Mouse (Mus musculus) brain, adult 2 months (tissue): ENCODE data around the gene Txndc2.
"Not testable (repeated sequence)": the region's sequence is repeated elsewhere in the genome, so short reads cannot be mapped to it uniquely, and the experiment has no call there.

Experiments used
- DNase-seq: peaks from one replicate; pipeline ENCODE4 v3.0.0; 2011; ENCODE audit warnings: low read depth, low spot score

Txndc2 gene

DNA sequence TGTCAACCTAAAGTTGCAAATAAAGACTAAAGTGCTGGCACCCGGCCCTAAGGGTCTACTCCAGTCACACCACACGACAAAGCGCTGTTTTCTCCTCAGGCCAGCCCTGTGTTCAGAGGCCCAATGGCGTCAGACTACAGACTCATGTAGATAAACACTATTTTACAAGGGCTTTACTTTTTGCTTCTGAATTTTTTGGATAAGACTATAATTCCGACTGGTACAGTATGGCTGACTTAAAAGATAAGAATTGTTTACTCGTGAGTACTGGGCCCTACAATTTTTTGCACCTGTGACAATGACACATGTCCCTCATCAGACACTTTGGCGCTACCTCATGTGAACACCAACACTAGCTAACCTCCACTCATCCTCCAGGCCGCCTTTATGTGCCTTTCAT lies 14.1 kb upstream of the Txndc2 start:
- no peak for DNase-seq

DNA sequence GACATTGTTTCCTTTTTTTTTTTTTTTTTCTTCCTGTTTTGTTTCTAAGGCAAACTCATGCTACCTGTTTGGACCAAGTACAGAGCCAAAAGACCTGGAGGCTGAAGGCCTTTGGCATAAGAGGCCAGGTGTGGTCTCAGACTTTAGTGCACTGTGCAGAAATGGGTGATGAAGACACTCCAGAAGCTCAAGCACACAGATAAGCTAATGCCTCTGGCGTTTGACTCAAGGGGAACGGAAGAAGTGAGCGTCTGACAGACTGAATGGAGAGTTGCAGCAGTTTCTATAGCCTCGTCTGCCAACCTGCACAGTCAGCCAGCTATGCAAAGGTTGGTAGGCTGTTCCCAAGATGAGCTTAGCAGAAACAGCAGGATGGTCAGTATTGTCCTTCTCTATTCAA lies 13.6 kb upstream of the Txndc2 start:
- DNase-seq = no peak

DNA sequence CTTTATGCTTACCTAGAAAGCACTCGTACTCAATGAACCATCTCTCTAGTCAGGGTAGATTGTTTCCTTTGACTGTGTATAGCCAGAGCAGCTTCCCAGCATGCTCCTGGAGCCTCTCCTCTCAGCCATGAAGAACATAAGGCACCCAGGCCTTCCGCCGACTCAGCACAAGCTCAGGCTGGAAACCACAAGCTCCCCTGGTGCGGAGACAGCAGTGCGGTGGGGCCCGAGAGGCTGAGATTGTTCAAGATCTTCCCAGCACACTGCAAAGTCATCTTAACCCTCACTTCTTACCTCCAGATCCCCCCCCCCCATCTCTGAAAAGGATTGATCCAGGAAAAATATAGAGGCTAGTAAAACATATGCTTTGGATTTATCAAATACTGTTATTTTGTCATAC lies 8.6 kb upstream of the Txndc2 start:
- no peak for DNase-seq

DNA sequence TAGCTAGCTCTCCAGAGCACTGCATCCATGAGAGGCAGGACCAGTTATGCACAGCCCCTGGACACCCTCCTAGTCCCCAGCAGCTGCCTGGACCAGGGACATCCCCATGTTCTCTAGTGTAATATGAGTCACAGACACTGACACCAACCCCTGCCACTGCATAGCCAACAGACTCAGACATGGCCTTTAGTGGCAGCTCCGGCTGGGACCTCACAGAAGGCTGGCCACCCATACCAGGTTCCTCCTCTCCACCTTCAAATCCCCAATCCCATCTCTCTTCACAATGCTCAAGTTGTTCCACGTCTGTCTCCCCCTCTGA lies 7.2 kb upstream of the Txndc2 start:
- no peak for DNase-seq

DNA sequence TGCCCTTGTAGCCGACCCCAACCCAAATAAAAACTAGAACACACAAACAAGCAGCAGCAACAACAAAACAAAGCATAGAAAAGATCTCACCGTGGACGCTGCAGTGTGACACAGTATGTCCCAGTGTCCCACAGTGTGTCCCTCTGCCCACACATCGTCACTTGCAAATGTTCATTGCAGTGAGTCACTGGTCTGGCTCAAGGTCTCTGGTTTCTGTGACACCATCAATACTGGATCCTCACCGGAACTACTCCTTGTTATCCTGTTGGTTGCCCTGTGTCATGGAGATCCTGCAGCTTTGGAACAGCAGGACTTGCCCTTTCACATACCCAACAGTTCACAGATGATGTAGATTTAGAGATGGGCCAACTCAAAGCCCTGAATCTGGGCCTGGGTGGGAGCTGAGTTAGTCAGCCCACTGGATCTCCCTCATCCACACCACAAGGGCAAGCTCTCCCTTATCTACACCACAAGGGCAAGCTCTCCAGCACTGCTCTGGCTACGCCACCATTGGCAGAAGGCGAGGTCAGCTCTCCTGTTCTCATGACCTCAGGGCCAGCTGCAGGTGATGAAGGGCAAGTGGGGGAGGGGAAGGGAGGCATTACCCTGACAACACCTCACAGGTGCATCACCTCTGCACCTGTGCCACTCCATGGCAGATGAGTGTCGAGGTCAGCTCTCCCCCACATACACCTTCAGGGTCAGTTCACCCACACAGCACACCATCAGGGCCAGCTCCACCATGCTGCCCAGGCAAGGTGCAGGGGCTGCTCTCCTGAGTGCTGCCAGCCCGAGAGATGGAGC lies 6.6 kb upstream of the Txndc2 start:
- no peak for DNase-seq

DNA sequence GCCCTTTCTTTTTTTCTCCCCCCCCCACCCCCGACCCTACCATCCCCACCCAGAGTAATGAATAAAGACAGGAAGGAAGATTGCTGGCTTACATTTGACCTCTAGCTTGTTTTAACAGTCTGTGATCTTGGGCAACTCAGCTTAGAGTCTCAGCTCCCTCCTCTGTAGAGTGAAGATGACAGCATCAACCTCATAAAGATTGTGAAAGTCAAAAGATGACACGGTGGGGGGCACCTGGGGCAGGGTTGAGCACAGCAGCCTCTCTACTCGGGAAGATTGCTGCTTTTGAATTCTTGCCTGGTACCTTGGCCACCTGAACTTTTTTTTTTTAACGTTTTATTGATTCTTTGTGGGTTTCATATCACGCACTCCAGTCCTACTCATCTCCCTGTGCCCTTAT lies 6.0 kb upstream of the Txndc2 start:
- DNase-seq = no peak

DNA sequence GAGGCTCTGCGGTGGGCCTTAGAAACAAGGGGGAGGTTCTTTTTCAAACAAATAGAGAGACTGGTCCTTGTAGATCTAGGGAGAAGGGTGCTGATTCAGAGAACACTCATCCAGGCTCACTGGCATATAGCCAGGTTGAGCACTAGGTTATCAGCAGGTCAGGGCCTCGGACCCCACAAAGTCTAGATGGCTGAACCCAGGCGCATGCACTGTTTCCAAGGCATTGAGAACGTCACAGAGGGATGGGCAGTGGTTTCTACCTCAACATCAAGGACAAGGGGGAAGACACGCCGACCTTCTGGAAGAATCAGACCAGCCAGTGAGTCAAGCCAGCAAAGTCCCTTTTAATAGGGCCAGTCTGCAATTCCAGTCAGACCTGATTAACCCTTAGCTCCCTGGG lies 5.3 kb upstream of the Txndc2 start:
- no peak for DNase-seq

DNA sequence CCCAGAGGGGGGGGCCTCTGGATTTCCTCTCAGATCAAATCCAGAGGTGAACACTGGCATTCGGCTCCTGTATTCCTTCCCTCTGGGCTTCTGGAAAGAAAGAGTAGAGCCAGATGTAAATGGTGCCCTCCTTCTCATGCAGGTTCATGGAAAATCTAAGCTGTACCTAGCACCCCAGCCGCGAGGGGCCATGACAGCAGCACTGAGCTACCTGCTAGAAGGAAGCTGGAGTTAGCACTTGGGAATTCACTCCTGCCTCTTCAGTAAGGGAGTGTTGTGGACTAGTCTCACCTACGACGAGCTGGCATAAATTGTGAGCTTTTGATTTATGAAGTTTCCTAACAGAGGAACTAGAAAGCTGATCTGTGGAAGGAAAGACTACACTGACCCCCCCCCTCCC lies 1.6 kb upstream of the Txndc2 start:
- DNase-seq = peak; percentile 16

DNA sequence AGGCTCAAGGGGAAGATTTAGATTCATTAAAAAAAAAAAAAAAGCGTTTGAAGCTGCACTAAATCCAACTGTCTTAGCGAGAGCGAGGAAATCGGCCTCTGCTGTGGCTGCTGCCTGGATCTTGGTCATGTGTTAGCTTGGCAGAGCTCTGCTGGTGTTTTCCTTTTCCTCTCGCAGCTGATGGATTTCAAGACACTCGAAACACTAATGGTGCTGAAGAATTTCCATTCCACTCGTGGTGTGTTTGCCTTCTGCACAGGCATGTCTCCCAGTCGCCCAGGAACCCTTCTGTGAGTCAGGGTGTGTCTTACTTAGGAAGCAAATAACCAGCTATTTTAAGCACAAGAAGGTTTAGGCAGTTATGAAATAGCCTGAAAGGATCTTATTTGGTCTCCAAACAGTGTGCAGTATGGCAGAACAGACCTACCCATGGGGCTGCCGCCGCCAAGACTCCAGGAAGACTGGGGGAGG lies 1.1 kb upstream of the Txndc2 start:
- DNase-seq = peak; percentile 92

DNA sequence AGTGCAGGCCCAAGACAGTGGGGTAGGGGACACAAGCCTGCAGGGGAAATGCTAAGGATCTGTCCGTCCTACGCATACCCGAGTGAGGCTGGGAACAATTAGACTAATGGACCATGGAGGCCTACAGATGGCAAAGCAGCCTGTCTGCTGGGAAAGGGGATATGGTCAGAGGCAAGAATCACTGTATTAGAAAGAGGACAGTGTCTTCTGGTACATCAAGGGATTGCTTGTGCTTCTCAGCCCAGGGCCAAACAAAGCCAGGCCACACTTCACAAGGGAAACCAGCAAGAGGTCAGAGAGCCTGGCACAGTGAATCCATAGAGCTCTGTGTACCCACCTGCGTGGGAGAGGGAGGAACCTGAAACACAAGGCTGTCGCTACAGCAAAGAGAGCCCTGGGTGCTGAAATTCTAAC lies 617 bp upstream of the Txndc2 start:
- peak; percentile 57 for DNase-seq

DNA sequence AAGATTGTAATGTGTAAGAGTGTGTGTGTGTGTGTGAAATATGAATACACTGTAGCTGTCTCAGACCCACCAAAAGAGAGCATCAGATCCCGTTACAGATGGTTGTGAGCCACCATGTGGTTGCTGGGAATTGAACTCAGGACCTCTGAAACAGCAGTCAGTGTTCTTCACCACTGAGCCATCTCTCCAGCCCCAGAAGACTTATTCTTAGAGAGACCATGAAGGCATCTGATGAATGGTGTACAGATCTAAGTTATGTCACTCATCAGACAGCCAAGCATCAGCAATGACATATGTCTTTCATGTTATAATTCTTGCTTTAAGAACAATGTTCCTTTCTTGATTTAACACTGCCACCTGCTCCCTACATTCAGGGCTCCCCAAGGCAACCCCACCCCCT lies 2.8 kb downstream of the Txndc2 start:
- DNase-seq = no peak

DNA sequence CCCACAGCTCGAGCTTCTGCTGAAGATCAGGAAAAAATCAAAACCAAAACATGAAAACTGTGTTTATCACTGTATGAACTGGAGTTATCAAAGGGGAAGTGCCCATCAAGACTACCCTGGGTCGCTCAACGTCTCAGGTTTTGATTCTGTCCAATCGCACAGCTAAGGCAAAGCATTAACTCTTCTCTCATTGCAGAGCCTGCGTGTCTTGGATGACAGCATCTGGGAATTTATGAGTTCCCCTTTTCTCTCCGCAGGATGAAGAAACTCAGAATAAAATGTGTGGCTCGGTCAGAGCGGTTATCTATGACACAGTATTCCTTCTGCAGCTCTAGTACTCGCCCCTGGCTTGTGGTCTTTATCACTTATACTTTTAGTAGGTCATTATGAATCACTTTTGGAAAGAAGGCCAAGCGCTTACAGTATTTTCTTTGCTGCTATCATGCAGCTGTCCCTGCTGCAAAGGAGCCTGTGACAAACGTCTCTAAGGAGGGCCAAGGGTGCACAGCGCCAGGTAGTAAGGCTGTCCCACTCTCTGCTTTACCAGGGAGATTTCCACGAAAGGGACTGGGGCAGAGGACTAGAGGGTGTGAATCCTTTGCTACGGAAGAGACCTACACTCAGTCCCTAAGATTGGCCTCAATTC lies 6.1 kb downstream of the Txndc2 start:
- no peak for DNase-seq

DNA sequence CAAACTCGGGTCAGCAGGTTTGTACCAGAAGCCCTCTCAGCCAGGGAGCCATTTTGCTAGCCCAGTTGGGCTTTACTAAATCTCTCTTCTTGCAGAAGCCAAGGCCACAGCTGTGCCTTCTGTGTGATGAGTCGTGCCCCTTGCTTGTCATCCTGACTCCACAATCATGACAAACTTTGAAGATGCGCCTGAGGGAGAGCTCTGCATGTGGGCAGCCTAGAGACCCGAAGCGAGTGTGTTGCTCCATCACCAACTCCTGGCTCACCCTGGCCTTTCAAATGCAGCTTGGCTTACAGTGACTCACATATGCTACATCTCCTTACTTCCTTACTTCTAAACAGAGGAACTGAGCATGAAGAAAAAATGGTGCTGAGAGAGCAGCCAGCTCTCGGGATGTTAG lies 12.0 kb downstream of the Txndc2 start:
- no peak for DNase-seq

DNA sequence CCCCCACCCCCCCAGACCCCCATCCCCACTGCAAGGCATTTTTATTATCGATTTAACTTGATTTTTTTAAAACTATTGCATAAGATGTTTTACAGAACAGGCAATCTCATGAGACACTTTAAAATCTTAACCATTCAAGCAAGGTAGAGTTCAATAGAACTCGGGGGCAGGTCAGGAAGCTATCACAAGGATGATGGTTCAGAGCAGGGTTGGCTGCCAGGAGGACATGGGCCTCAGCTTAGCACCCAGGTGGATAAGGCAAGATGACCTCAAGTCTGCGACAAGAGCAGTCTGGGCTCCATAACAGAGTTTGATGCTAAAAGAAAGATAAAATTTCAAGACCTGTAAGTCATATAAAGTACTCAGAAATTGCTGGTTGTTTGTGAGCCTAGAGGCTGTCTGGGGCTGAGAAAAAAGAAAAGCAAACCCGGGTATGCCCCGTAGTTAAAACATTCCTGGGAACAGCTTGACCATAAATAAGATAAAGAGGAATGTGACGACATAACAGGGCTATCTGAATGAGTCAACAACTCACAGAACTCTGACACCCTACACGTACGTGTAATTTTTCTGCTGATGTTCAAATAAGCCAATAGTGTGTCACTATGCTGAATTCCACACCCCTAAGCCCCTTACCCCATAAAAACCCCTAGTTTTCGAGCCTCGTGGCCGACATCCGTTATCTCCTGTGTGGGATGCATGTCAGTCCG lies 13.0 kb downstream of the Txndc2 start:
- DNase-seq = not testable (repeated sequence)

DNA sequence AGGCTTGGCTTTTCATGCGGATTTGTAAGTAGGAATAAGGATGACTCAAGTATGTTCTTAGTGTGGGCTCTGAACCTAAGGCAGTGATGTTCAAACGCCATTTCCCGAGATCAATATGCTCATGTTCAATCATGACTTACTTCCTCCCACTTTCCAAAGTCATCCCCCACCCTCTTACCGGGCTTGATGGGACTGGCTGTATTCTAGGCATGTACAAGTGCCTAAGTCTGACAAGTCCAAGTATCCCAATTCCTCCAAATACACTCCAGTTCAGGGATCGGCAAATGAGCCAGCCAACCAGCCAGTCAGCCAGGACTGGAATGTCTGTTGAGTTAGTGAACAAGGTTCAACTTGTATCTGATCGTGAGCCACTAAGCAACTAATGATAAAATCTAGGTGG lies 15.7 kb downstream of the Txndc2 start:
- DNase-seq = no peak

DNA sequence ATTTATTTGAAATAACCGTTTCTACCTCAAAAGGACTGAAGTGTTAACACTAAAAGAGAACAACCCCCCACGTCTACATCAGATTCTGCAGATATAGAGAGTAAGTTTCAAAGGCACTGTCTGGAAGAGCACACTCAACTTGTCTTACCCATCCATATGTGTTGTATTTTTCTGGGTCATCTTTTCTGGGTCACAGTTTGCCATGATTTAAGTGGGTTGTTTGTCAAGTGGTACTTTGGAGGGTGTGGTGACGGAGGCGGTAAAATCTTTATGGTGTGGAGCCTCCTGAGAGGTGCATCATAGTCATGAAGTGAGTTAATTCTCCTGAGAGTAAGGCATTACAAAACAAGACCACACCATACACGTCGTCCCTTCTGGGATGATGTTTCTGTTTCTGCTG lies 16.4 kb downstream of the Txndc2 start:
- peak; percentile 43 for DNase-seq

DNA sequence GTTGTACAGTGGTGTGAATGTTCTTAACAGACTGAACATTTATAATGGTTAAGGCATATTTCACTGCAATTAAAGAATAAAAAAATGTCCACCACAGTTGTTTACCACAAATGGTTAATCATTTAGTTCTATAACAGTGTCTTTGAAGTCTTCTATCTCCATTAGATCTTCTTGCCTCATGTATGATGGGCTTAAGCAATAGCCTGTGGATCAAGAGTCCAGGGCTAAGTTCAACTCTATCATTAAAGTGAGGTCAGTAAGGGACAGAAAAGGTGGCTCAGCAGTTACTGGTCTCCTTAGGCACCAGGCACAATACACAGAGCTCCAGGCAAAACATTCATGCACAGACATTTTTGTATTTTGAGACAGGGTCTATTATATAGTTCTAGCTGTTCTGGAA lies 18.8 kb downstream of the Txndc2 start:
- DNase-seq = no peak

DNA sequence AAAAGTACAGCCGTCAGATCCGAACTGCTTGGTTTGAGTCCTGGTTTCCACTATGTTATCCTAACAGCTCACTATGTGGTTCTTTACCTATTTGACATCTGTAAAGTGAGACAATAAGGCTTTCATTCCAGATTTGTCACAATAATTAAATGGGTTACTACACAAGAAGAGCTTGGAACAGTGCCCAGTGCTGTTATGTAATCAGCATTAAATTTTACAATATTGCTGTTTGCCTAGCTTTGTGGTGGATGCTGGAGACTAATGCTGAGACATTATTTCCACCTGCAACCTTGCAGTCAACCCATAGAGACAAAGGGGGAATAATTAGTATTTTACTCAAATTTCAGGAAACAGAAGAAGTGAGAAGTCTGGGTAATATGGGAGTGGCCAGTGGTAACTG lies 23.5 kb downstream of the Txndc2 start:
- peak; percentile 46 for DNase-seq

DNA sequence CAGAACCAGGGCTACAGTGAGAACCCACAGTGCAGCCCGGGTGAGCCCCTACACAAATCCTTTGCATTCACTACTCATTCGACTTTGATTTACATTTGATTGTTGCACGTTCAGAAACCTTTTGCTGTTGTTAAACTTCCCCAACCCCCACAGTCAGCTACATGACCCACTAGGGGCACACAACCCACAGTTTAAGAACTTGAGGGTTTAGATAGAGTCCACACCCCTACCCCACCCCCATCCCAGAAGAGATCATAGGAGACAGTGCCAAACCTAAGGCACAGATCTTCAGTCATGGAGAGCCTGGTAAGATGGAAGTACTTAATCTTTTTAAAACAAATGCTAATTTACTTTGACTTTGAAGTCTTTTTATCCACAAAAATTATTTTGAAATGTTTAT lies 26.3 kb downstream of the Txndc2 start:
- no peak for DNase-seq

DNA sequence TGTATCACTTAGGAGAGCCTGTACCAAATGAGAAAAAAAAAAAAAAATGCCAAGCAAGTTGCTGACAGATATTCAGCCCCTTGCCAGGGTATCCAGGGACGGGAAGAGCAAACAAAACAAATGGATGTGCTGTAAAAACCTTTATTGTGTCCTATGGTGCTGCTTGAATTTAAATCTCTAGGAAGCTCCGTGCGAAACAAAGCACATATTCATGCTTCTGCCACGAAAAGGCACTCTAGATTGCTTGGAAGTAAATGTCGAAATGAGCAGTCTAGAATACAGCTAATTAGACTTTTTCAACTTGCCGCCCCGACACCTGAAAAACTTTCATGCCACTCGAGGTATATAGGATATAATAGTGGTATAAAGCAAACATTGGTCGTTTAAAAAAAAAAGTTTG lies 27.5 kb downstream of the Txndc2 start:
- DNase-seq = no peak

DNA sequence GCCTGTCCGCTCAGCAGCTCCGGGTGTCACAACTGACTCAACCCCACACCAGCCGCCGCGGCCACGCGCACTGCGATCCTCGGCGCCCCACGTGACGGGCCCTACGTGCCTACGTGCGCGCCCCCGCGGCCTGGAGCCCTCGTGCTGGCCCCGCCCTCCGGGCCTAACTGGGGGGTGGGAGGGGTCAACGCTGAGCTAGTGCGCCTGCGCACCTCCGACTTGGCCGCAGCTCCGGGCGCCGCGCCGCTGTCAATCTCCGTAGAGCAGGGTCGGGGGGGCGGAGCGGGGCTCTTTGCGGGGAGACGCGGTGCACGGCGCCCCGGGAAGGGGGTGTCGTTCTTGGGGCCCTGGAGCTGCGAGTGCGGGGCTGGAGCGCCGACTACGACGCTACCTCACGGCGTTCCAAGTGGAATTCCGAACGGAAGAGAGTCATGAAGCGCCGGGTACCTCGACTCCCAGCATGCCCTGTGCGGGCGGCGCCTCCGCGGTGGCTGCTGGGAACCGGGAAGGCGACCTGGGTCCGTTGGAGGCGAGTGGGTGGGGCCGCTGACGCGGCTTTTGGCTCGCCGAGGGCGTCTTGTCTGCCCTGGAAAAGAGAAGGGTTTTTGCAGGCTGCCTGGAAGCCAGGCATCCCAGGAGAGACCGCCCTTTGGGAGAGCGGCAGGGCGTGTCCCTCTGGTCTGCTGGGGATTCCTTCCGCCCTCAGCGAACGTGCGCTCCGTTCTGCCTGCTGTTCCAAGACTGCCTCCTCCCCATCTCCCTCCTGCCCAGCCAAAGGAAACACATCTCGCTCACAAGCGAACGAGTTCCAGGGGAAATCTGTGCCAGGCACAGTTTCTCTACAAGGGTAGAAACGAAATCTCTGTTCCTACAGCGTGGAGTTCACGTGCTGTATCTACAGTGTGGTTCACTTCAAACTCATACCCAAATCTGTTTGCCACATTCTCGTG lies 28.2 kb downstream of the Txndc2 start, which contains the start of gene Vapa:
Vapa (minus strand) TSS at position 93 of the 950 bp plus-strand sequence.
- peak; percentile 99 for DNase-seq

DNA sequence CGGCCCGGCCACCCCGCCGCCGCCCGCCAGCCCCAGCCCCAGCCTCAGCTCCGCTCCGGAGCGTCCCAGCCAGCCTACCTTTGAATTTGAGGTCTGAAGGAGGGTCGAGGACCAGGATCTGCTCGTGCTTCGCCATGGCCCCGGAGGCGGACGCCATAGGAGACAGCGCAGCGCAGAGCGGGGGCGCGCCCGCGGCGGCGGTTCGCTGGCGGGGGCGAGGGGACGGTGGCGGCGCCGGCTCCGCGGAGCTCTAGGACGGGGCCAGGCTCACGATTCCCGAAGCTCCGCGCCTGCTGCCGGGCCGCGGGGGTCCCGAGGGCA lies 28.9 kb downstream of the Txndc2 start:
- DNase-seq = no peak
